Mouse (Mus musculus): Measurements from ENCODE around the gene Pold4. TPM values are rescaled to one million over a fixed set of nuclear protein-coding genes. Genes with fewer than 3 reads are reported as not detected.

Pold4 gene
- total and polyA plus RNA-seq, 2 experiments from 2014 or later = 20.8 to 37.7 TPM

DNA sequence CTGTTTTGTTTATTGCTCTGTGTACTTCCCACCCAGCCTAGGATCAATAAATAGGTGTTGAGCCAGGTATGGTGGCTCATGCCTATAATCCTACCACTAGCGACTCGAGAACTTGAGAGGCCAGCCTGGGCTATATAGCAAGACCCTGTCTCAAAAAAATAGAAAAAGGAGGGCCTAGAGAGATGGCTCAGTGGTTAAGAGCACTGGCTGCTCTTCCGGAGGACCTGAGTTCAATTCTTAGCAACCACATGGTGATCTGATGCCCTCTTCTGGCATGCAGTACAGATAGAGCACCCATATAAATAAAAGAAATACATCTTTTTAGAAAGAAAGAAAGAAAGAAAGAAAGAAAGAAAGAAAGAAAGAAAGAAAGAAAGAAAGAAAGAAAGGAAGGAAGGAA, 28.6 kb upstream of the Pold4 start:
- 65% methylated on average over 3 of the region's 3 CpGs for WGBS
- Histone ChIP-seq H3K27ac (ENCODE audit: low read depth, low read length) (no peak overlapping the region), H3K4me3 (ENCODE audit: low read depth, low read length) (no peak overlapping the region), H3K9me3 (ENCODE audit: low read length) (no peaks in the 10 kb centered on the region), H3K36me3 (ENCODE audit: insufficient read depth, low read length) (peaks cover 6% of the 10 kb centered on the region; the same call in 1 of the 2 replicates), H3K27me3 (ENCODE audit: insufficient read depth, low read length) (peaks cover 4% of the 10 kb centered on the region; the same call in 1 of the 2 replicates), H3K4me1 (ENCODE audit: insufficient read depth, low read length) (peaks cover 10% of the 10 kb centered on the region), H3K4me2 (ENCODE audit: low read depth, low read length, poor library complexity, severe bottlenecking) (no peak overlapping the region), H3K9ac (replicated peaks; ENCODE audit: low read length, poor library complexity, severe bottlenecking) (no peak overlapping the region)
- DNase-seq (ENCODE audit: low spot score) (no peak), ATAC-seq (ENCODE audit: low FRiP score) (no peak)
- 0 out of 2 replicates have a peak, but pooled peaks have one; percentile 16 for TF ChIP-seq CTCF (IDR thresholded peaks at IDR 0.05)

DNA sequence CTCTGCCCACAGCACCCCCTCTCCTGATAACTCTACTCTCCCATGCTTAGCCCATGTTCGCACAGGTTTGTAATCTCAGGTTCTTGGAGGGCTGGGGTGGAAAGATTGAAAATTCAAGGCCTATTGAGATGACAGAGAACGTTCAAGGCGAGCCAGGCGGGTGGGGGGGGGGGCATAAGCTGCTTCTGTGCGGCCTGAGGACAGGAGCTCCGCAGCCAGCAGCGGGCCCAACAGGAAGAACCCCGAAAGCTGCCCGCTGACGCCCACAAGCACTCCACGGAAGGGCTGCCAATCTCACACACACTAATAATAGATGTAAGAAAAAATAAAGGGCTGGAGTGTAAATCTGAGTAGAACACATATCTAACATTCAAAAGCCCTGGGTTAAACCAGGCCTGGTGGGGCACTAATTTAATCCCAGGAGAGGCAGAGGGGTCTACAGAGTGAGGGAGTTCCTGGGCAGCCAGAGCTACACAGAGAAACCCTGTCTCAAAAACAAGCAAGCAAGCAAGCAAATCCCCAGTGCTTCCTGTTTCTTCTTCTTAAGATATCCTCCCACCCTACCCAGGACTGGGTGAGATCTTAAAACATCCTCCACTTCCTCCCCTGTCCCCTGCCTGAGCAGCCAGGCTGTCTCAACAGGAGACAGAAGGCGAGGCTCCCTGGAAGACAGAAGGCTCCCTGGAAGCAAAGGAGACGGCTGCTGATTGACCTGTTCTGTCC, 27.9 kb upstream of the Pold4 start:
- TF ChIP-seq CTCF (IDR thresholded peaks at IDR 0.05) = no peak
- peaks cover 6% of the 10 kb centered on the region; the same call in 1 of the 2 replicates for H3K36me3 ChIP-seq (ENCODE audit: insufficient read depth, low read length)
- H3K4me3 ChIP-seq (ENCODE audit: low read depth, low read length) = no peak overlapping the region
- H3K9ac ChIP-seq (replicated peaks; ENCODE audit: low read length, poor library complexity, severe bottlenecking) = no peak overlapping the region
- DNase-seq (ENCODE audit: low spot score) (no peak), ATAC-seq (ENCODE audit: low FRiP score) (no peak)
- WGBS = 64% methylated on average over 13 of the region's 13 CpGs
- H3K4me1 ChIP-seq (ENCODE audit: insufficient read depth, low read length) = peaks cover 10% of the 10 kb centered on the region
- H3K27ac ChIP-seq (ENCODE audit: low read depth, low read length) = no peak overlapping the region
- H3K4me2 ChIP-seq (ENCODE audit: low read depth, low read length, poor library complexity, severe bottlenecking) = no peak overlapping the region
- H3K27me3 ChIP-seq (ENCODE audit: insufficient read depth, low read length) = peaks cover 4% of the 10 kb centered on the region; the same call in 1 of the 2 replicates
- H3K9me3 ChIP-seq (ENCODE audit: low read length) = no peaks in the 10 kb centered on the region

DNA sequence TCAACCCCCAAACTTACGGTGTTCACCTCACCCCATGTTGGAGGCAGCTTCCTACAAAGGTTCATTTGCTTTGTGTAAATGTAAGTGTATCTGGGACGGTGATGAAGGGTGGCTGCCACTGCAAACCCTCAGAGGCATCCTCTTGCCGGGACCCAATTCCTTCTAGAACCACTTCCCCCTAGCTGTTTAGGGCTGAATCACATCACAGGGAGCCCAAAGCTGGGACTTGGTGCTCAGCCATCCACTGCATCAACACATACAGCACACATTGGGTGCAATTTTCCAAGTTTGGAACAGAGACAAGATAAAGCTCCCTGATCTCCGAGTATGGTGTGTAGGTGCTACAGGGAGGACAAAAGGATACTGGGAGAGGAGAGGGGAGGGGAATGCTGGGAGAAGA, 26.8 kb upstream of the Pold4 start:
- Histone ChIP-seq H3K9me3 (ENCODE audit: low read length) (no peaks in the 10 kb centered on the region), H3K4me1 (ENCODE audit: insufficient read depth, low read length) (peaks cover 10% of the 10 kb centered on the region), H3K36me3 (ENCODE audit: insufficient read depth, low read length) (no peaks in the 10 kb centered on the region), H3K4me3 (ENCODE audit: low read depth, low read length) (no peak overlapping the region), H3K27ac (ENCODE audit: low read depth, low read length) (no peak overlapping the region), H3K9ac (replicated peaks; ENCODE audit: low read length, poor library complexity, severe bottlenecking) (no peak overlapping the region), H3K4me2 (ENCODE audit: low read depth, low read length, poor library complexity, severe bottlenecking) (no peak overlapping the region), H3K27me3 (ENCODE audit: insufficient read depth, low read length) (peaks cover 4% of the 10 kb centered on the region; the same call in 1 of the 2 replicates)
- WGBS = 62% methylated on average over 4 of the region's 4 CpGs
- no peak for ATAC-seq (ENCODE audit: low FRiP score)
- 0 out of 2 replicates have a peak, but pooled peaks have one; percentile 13 for TF ChIP-seq CTCF (IDR thresholded peaks at IDR 0.05)
- DNase-seq (ENCODE audit: low spot score) = no peak

DNA sequence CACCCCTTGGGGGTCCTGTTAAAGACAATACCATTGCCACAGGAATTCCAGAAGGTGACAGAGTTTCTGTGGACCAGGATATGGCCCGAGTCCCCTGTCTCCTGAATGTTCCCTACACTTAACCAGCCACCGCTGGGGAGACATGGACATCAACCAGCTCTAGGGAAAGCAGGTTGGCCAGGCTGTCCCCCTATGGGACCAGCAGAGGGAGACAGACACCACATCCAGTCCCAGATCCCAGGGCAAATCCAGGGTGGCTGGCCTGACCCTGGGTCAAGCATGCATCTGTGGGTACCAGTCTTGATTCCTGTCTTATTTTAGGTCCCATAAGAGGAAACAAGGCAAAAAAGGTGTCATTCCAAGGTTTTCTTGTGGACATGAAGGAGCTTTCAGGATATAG, 24.7 kb upstream of the Pold4 start:
- ATAC-seq (ENCODE audit: low FRiP score) (no peak), DNase-seq (ENCODE audit: low spot score) (peak; percentile 66)
- Histone ChIP-seq H3K27ac (ENCODE audit: low read depth, low read length) (no peak overlapping the region), H3K4me1 (ENCODE audit: insufficient read depth, low read length) (peaks cover 3% of the 10 kb centered on the region; the same call in 1 of the 2 replicates), H3K4me3 (ENCODE audit: low read depth, low read length) (no peak overlapping the region), H3K36me3 (ENCODE audit: insufficient read depth, low read length) (no peaks in the 10 kb centered on the region), H3K9me3 (ENCODE audit: low read length) (no peaks in the 10 kb centered on the region), H3K27me3 (ENCODE audit: insufficient read depth, low read length) (peaks cover 12% of the 10 kb centered on the region), H3K4me2 (ENCODE audit: low read depth, low read length, poor library complexity, severe bottlenecking) (no peak overlapping the region), H3K9ac (replicated peaks; ENCODE audit: low read length, poor library complexity, severe bottlenecking) (no peak overlapping the region)
- TF ChIP-seq CTCF (IDR thresholded peaks at IDR 0.05) = peak; percentile 90
- 3% methylated on average over 2 of the region's 2 CpGs for whole genome bisulfite sequencing

DNA sequence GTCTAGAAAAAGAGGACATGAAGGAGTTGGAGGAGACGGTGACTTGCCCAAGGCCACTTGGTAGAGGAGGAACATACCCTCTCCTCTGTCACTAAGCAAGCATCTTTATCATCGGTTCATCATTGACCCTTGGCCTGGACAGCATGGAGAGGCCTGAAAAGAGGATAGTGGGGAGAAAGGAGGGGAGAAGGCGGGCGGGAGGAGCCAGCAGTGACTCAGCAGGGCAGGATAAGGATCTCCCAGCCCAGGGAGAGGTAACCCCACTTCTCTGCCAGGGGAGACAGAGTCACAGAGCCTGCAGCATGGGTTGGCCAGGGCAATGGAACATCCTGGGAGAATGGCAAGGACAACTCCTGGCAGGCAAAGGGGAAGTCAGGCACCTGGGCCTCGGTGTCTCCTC, 23.1 kb upstream of the Pold4 start:
- 75% methylated on average over 5 of the region's 5 CpGs for WGBS
- TF ChIP-seq CTCF (IDR thresholded peaks at IDR 0.05) = no peak

DNA sequence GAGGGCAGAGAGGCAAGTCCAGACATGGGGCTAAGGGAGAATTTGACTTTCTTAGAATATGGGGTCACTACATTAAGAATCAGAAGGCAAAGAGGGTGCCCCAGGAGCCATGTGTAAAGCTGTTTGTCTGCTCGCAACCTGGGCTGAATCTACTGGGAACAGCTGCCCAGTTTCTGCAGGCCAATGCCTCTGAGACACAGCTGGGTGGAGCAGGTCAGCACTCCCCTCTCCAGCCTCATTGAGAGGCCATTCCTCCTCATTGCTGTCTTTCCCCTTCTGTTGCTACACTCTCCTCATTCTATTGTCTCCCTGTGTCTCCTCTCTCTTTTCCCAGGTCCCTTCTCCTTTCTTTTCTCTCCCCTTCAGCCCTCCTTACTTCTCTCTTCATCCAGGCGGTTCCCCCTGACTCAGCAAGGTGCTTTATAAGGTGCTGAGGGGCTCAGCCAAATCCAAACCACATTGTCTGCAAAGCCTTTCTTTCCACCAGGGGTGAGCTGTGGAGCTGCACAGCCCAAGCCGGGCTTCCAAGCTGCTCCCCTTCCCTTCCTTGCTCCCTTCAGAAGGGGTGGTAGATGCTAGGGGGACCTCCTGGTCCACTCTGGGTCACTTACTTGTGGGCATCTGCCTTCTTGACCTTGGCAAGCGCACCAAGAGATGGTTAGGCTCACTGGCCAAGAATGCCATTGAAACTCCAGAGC, 19.7 kb upstream of the Pold4 start:
- TF ChIP-seq CTCF (IDR thresholded peaks at IDR 0.05) = no peak

More for the DNA sequence above, 23.1 kb upstream of the Pold4 start:
- DNase-seq (ENCODE audit: low spot score) (no peak), ATAC-seq (ENCODE audit: low FRiP score) (no peak)
- H3K27ac ChIP-seq (ENCODE audit: low read depth, low read length) = no peak overlapping the region
- no peaks in the 10 kb centered on the region for H3K9me3 ChIP-seq (ENCODE audit: low read length)
- H3K4me3 ChIP-seq (ENCODE audit: low read depth, low read length) = no peak overlapping the region
- H3K27me3 ChIP-seq (ENCODE audit: insufficient read depth, low read length) = peaks cover 24% of the 10 kb centered on the region
- no peak overlapping the region for H3K4me2 ChIP-seq (ENCODE audit: low read depth, low read length, poor library complexity, severe bottlenecking)
- H3K36me3 ChIP-seq (ENCODE audit: insufficient read depth, low read length) = no peaks in the 10 kb centered on the region
- no peak overlapping the region for H3K9ac ChIP-seq (replicated peaks; ENCODE audit: low read length, poor library complexity, severe bottlenecking)
- no peaks in the 10 kb centered on the region for H3K4me1 ChIP-seq (ENCODE audit: insufficient read depth, low read length)

More for the DNA sequence above, 19.7 kb upstream of the Pold4 start:
- 25% methylated on average over 4 of the region's 4 CpGs for WGBS
- H3K27me3 ChIP-seq (ENCODE audit: insufficient read depth, low read length) = peaks cover 42% of the 10 kb centered on the region
- DNase-seq (ENCODE audit: low spot score) (no peak), ATAC-seq (ENCODE audit: low FRiP score) (no peak)
- peaks cover 7% of the 10 kb centered on the region; the same call in 1 of the 2 replicates for H3K4me1 ChIP-seq (ENCODE audit: insufficient read depth, low read length)
- H3K9me3 ChIP-seq (ENCODE audit: low read length) = no peaks in the 10 kb centered on the region
- H3K9ac ChIP-seq (replicated peaks; ENCODE audit: low read length, poor library complexity, severe bottlenecking) = no peak overlapping the region
- H3K27ac ChIP-seq (ENCODE audit: low read depth, low read length) = no peak overlapping the region
- H3K4me3 ChIP-seq (ENCODE audit: low read depth, low read length) = no peak overlapping the region
- H3K36me3 ChIP-seq (ENCODE audit: insufficient read depth, low read length) = no peaks in the 10 kb centered on the region
- H3K4me2 ChIP-seq (ENCODE audit: low read depth, low read length, poor library complexity, severe bottlenecking) = no peak overlapping the region

Data from midbrain, postnatal 0 days (tissue).